Mouse (Mus musculus): ENCODE measurements at regions not wholly inside any gene's neighbourhood (a gene's known extent, or its start where the extent isn't known, plus 50 kb on each side); places are given as distances from the start of the nearest gene placed in this dataset.

DNA sequence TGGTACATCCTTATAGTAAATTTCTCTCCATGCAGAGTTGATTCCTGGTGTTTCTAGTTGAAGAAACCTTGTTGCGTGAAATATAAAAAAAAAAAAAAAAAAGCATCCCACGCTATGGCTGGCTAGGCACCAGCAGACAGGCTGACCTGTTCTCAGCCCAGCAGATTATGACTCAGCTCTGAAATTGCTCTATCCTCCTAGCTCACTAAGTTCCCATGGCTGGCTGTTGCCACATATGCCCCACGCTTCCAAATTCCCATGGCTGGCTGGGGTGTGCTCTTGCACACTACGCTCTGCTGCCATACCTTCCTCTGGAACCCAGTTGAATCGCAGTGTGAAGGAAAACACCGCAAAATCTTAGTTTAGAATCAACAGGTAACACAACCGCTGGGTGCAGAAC lies 270.1 kb downstream of the Mid1ip1 start:
- no peak for DNase-seq

DNA sequence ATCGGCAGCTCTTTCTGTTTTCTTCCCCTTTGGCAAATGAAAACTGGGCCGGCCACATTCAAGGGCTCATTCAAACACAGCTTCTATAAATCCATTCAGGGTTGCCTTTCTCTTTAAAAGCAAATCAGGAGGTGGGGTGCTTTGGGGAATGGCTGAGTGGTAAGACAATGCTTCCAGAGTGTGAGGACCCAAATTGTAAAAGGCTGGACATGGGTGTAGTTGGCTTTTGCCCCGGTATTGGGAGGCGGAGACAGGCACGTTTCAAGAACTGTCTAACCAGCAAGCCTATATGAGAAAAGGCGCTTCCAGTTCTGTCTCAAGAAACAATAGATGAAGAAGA lies 277.0 kb downstream of the Mid1ip1 start:
- no peak for DNase-seq

DNA sequence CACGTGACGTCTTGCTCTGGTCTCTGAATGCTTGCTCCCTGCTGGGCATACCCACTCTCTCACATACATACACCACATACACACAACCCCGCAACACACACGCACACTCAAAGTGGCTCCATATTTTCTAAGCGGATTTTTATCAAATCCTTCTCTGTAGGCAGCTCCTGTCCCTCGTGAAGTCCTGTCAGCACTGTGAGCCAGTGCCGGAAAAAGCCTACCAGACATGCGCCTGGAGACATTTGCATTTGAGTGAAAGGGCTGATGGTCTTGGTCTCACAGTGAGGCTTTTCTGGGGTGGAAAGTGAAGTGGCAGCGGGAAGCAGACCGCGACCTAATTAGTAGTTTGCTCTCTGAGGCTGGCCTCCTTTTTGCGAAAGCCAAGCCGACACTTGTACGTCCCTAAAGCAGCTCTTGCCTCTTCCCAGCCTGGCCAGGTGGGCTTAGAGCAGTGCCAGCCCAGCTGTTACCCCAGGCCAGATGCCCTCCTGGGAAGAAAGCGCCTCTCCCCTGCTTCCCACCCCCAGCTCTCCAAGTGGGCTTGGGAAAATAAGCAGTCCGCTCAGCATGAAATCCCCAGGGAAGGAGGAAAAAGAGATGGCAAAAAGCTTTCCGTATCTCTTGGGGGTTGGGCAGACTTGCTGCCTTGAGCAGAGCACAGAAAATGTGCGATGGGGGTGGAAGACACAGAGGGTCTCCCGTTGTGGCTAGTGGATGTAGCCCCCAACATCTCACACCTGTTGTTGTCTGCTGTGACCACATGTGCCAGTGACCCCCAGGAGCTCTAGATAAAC lies 277.6 kb downstream of the Mid1ip1 start:
- DNase-seq = peak; percentile 26 to 32

DNA sequence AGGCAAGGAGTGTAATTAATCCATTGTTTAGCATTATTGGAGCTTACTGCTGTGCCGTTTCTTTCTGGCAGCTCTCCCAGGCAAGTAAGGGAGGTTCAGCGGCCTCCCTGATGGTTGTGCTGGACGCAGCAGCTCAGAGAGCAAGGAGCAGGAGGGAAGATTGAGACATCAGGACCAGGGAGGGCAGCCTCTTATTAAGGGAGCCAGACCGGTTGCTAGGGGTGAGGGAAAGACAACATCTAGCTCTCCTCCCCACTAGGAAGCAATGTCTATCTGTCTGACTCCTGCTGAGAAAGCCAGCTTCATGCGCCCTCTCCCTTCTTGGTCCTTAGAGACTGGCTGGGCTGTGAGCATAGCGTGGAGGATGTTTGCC lies 278.2 kb downstream of the Mid1ip1 start:
- peak in 1 of 2 experiments; percentile 12 for DNase-seq

DNA sequence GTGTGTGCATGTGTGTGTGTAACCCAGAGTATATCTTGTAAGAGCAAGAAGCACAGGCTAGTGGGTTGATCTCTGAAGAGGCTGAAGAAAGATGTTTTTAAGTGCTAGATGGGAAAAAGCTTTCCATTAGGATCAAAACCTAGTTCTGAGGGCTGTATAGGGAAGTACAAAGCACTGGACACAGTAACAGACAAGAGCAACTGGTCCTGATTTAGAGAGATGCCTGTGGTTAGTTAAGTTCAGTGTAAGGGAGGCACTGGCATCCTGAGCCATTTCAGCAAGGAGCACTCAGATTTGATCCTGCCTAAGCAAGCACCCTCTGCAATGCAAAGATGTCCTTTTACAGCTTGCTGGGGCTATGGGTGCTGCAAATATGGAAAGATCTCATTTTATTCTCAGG lies 280.1 kb downstream of the Mid1ip1 start:
- no peak for DNase-seq

DNA sequence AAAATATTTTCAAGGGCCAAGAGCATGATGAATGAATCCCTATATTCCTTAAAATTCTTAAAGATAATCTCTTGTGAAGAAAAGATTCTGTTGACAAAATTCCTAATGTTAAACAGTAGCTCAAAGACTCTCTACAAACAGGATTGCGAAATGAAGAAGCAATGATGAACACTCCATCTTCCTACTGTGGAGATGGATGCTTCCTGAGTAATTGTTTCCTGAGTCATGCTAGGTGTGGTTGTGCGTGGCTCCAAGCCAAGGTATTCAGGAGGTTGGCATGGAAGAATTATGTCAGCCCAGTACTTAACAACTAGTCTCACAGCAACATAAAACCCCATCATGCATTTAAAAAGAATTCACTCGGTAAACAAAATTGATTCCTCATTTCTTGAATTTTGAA lies 286.4 kb downstream of the Mid1ip1 start:
- peak; percentile 8 to 15 for DNase-seq

DNA sequence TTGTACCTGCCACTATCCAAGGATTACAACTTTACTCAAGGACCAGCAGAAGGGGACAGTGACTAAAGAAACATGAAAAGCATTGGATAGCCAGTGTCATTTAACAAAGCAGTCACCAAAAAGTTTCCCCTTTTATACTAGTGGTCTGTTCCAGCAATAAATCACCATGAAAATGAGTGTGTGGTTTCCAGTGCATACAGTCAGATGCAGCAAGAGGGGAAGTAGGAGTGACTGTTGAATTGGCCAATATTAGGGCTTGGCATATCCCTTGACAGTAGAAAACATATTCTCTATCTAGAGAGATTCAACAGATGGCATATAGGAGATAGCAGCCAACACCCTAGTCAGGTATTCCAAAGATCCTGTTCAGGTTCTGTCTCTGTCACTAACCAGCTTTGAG lies 259.8 kb upstream of the H2al1a start:
- no peak for DNase-seq

DNA sequence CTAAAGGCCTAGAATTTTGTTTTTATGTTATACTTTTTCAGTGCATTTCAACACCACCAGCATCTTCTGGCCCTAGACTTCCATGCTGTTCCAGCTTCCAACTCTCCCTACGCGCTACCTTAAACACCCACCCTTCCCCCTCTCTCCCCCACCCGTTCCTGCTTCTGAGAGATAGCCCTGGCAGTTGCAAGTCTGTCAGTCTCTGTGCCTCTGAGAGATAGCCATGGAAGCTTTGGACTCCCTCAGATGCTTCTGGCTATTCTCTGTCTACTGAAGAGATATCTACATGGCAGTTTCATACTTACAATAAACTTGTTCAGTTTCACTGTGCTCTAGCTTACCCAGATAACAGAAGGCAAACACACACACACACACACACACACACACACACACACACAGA lies 252.3 kb upstream of the H2al1a start:
- no peak for DNase-seq

DNA sequence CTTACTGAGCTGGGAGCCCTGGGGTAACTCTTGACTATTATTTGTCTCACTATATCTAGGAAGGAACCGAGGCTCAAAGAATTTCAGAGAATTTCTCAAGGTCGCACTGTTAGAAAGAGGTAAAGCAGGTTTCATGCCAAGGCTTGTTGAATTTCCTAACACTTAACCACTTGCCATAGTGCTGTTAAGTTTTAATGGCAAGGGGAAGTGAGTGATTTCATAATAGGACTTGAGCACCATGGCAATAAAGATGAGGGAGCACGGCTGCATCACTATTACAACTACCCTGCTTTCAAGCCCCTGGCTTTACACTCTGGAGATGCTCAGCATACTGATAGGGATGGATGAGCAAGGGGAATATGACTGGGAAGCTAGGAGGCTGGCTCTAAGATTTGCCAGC lies 216.9 kb upstream of the H2al1a start:
- no peak for DNase-seq

DNA sequence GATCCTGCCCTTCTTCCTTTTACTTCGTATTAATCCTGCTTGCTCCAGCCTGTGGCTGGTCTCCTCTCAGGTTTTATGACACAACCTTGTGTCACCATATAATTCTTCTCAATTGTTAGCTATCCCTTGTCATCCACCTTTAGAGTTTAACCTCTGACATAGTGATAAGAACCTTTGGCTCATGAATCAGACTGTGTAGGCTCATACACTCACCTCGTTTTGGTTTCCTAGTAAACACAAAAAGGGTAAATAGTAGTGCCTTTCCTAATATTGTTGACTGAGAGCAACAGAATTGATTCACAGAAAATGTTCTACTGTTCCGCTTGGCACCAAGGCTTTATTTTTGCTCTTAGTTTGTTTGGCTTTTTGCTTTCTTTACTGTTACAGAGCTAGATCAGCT lies 216.2 kb upstream of the H2al1a start:
- no peak for DNase-seq

DNA sequence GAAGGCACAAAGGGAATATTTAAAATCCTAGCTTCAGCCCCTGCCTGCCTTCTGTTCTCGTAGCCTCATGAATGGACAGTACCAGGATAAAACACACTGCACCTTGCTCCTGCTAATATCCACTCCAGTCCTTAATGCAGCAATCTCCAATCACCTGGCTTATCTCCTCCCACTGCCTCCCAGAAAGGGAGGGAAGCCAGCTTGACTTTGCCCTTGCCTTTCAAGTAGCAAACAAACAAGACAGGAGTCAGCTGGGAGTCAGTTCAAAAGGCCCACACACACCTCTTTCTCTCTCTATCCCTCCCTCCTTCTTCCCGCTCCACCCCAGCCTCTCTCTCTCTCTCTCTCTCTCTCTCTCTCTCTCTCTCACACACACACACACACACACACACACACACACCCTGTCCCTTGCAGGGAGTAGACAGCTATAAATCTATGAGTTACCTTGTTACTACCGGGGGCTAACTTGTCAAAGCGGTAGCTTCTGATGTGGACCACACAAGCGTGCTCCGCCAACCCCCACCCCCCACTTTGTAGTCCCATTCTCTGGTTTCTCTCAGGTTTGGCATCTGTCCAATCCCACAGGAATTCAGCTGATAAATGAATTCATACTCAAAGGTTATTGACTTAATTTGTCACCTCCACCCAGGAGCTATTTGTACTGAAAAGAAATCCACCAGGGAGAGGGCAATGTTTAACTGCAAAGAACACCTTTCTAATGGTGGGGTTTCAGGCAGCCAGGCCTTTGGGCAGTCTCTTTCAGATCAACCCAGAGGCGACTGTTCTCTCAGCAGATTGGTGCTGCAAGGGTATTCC lies 212.6 kb upstream of the H2al1a start:
- no peak for DNase-seq

DNA sequence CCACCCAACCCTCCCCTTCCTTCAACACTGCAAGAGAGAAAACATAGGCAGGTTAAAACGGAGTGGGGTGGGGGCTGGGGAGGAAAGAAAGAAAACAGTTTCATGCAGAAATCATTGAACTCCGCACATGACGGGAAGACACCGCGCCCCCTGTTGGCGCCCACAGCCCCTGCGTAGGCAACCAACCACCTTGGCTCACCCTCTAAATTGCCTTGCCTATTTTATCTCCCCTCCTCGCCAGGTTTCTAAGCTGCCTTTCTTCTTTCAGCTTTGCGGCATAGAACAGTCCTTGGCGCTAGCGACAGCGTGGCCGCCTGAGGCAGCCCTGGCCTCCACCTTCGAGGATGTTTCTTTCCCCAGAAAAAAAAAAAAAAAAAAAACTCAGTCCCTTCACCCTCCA lies 211.1 kb upstream of the H2al1a start:
- DNase-seq = peak; percentile 63 to 64

DNA sequence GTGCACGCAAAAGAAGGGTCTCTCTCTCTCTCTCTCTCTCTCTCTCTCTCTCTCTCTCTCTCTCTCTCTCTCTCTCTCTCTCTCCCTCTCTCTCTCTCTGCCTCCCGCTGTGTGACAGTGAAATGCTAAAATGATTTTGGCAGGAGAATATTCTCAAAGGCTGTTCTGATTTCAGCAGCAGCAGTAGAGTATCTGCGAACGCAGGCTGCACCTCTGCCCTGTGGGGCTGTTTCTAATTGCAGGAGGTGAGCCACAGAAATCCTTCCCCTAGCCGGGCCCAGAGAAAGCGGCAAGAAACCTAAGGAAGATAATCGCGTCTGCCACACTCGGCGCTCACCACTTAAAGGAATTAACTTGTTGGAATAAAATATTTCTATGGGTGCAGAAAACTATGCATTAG lies 210.6 kb upstream of the H2al1a start:
- DNase-seq = peak; percentile 11 to 13

DNA sequence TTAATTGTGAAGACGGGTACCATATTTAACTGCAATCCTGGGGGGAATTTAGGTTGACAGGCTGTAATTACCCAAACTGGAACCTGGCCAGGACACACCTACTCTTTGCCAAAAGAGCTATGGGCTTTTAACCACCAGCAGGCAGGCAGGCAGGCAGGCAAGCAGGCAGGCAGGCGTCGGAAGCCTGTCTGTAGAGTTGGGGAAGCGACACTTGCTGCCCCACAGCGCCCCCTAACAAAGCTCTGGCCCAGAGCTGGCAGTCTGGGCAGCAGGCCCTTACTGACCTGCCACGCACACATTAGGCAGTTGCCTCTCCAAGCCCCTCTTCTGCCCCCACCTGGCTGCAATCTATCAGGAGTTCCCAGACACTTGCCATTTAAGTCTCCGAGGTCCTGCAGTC lies 208.6 kb upstream of the H2al1a start:
- DNase-seq = peak; percentile 74 to 83

DNA sequence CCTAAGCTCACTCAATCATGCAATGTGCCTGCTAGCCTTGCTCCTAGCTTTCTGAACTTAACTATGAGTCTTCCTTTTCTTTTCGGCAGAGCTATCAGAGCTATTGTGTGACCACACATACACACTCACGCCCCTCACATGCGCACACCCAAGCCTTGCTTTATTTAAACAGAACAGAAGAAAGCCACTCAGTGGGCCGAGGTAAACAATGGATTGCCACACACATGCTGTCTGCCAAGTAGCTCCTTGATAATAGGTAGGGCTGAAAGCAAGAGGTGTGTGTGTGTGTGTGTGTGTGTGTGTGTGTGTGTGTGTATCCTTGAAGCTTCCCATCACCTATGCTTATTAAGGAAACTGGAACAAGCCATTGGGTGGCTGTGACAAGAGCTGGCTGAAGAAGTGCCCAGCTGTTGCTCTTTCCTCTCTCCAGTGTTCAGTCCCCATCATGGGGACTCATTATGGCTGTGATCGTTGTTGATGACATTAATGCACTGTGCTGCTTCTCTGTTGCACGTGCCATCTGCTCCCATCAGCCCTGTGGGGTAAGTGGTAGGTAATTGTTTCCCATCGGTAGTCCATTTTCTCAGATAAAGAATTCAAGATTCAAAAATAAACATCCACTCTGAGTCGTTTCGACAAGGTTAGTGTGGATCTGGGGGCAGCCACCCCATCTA lies 201.3 kb upstream of the H2al1a start:
- no peak for DNase-seq

DNA sequence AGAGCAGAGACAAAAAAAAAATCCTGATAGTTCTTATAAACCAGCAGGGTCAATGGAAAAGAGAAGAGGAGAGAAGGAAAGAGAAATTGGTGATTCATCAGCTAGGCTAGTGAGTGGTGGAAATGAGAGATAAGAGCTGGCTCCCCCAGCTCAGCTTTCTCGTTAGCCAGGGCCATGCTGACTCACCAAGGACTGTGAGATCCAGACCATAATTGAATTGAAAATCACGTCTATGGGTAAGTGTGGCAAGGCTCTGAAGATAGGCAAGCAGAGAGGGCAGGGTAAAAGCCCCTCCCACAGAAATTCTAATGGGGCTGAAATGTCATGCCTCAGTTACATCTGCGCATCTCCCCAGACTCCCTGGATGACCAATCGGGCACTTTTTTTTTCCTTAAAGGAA lies 200.7 kb upstream of the H2al1a start:
- no peak for DNase-seq

DNA sequence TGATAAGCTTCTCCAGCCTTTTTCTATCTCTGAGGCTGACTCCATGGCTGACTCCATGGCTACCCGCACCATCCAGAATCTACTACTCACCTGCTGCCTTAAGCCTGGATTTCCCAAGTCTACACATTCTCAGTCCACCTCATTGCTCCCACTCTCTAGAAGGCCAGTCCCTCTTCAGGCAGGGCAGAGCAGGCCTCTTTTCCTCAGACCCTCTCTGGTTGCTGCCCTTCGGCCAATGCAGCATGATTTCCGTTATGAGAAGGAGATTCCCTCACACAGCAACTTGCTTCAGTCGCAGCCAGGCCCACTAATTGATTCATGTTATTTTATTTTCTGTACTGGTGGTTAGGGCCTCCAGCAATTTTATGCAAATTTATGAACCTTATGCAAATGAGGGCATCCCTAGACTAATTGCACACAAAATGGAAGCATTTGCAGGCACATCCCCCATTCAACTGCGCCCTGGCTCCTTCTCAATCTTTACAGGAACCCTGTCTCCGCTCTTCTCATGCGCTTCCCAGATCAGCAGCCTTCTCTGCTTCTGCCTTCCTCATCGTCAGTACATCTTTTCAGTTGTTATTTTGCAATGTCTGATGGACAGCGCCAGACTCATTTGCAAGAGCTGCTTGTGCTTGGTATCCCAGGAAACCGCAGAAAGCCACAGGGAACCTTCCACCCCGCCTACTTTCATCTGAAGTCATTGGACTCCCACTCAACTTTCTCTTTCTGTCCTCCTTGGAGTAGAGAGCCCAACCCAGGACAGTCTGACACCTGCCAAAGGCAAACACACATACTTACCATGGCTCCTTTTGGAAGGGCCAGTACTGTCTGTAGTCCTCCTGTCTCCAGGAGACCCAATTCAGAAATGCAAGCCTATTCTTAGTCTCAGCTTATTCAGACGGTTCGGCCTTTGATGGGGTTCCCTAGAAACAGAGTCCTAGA lies 199.6 kb upstream of the H2al1a start:
- DNase-seq = no peak

DNA sequence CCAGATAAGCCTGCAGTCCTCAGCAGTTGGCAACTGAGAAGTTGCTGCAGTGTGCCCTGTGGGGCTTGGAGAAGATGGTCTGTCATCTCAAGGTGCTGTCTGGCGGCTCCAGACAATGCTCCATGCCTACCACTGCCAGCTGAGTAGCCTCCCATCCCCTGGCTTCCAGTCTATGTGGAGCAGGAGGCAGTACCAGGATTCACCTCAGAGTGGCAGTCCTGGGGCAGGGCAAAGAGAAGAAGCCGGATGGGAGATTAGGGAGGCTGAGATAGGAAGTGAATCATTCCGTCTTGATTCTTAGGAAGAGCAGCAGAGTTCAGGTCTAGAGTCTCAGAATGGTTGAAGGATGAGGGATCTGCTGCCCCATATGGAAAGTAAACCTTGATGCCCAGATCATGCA lies 198.1 kb upstream of the H2al1a start:
- peak; percentile 19 to 66 for DNase-seq

DNA sequence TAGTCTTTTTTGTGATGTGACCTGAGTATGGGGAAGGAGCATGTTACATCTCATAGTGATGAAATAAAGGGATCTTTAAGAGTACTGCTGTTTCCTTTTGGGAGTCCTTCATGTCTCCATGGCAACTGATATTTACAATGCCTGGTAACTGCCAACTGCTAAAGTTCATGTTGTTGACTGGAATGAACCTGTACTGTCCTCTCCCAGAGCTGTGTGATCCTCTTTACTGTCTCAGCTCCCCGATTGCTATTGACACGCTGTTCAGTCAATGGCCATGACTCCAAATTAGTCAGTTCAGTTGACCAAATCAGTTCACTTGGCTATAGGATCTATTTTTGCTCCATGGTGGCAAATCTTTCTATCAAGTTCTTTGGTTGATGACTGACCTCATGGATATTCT lies 167.8 kb upstream of the H2al1a start:
- DNase-seq = no peak

DNA sequence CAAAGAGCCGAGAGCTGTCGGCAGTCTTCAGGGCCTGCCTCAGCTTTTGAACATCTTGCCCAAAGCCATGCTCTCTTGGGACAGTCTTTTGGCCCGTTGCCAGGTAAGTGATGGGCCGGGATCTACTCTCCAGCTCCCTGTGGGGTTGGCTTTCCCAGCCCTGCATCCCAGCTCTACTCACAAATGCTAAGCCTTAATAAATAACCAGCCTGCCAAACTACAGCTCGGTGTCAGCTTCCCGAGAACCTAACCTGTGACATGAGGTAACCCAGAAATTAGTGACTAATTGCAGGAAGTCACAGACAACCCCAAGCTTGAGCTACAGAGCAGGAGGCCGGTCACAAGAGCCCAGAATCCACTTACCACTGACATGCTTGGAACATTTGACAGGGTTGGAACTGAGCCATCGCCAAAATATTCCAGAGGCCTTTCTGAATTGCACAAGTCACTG lies 159.1 kb upstream of the H2al1a start:
- peak; percentile 63 to 67 for DNase-seq

DNA sequence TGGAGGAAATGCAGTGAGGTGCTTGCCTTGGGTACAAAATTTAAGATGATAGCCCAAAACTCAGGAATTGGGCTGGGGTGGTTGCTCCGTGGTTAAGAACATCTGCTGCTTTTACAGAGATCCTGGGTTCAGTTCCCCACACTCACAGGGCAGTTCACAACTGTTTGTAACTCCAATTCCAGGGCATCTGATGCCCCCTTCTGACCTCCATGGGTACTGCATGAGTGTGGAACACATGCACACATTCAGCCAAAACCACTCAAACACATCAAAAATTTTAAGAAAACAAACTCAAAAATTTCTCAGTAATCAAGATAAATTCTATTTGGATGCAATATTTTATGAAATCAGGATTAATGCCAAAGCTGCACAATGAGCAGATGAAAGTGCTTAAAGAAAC lies 157.8 kb upstream of the H2al1a start:
- DNase-seq = no peak

DNA sequence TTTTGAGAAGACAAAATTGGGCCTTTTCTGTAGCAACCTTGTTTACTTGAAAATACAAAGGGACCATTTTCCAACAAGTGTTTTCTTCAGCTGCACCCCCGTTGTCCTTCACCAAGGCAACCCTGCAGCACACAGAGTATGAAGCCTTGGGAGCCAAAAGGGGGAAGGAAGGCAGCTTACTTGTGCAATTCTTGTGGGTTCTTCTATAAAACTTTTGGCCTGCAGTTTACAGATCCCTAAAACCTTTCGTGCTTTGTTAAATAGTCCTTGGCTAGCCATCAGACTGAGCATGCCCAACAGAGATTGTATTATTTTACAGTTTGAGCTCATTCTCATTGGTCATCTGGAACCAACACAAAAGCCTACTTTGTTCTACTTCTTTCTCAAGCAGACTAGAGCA lies 140.6 kb upstream of the H2al1a start:
- DNase-seq = no peak

DNA sequence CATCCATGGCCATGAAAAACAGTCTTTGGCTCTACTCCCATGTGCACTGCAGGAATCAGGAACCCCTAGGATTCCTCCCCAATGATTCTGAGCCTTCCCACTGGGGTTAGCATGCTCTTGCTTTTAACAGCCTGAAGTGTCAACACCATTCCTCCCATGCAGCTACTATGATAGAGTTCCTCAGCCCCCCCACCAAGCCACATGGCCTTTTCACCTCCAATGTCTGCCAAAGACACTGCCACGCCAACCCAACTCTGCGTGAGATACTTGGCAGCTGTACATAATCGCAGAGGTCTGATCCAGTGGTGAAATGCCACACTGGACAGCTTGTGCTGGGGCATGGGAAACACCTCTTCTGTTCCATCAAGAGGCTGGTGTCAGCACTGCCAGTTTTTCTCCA lies 128.6 kb upstream of the H2al1a start:
- DNase-seq = no peak
